Mouse (Mus musculus): ENCODE data around the gene Igsf8. TPM values are rescaled to one million over a fixed set of nuclear protein-coding genes. Genes with fewer than 3 reads are reported as not detected.

Gene Igsf8
- total and polyA plus RNA-seq, 2 experiments from 2014 or later, result 90.8 to 136 TPM

DNA sequence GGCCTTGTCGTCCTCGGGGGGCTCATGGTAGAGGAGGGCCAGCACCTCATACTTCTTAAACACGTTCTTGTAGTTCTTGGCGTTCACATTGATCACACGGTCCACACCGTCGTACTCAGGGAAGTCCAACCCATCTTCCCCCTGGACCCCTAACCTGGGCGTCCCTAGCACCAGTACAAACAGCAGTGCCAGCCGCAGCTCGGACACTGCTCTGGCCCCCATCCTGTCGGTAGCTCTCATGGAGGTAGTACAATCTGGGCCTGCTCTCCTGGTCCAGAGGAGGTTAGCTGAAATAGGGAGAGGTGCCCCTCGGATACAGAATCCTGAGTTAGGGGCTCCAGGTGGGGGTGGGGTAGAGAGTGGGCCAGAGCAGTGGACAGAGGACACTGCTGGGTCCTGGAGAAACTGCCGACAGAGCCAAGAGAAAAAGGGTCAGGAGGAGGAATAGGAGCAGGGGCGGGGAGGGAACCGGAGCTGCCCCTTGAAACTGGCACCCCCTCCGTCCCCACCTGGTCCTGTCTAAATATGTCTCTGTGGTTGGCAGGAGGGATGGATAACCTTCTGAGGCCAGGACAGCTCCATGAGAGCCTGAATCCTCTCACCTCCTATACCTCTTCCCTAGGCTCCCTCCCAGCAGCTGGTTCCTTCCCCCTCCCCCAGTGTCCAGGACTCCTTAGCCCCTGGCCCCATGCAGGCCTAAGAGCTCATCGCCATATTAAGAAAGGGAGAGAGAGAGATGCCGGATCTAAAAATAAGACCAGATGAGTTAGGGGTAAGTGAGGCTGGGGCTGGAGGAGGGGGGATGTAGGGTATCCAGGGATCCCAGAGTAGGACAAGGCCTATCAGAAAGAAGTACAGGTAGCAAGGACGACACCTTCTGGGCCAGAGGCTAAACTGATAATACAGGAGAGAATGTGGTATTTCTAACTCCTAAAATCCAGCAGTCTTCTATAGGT lies 41.7 kb upstream of the Igsf8 start, which contains the start of gene Casq1:
TSS of gene Casq1 (minus strand) at position 418 of the 956 bp plus-strand sequence.
- H3K36me3 ChIP-seq (ENCODE audit: insufficient read depth, low read length), result no peaks in the 10 kb centered on the region
- no peaks in the 10 kb centered on the region for H3K9me3 ChIP-seq (ENCODE audit: low read length)
- 80% methylated on average over 19 of the region's 19 CpGs for WGBS
- DNase-seq (ENCODE audit: low spot score), result no peak
- H3K9ac ChIP-seq (replicated peaks; ENCODE audit: low read length), result no peak within 1 kb of the TSS
- no peak within 1 kb of the TSS for H3K4me3 ChIP-seq (ENCODE audit: low read length)
- no peaks in the 10 kb centered on the region for H3K27me3 ChIP-seq (ENCODE audit: insufficient read depth, low read length)
- ATAC-seq, result no peak
- H3K4me1 ChIP-seq (ENCODE audit: insufficient read depth, low read length), result 0 out of 2 replicates have a peak, but pooled peaks cover 3% of the 10 kb centered on the region
- TF ChIP-seq CTCF (IDR thresholded peaks at IDR 0.05; ENCODE audit: low read depth), result no peak
- no peak within 1 kb of the TSS for H3K4me2 ChIP-seq (ENCODE audit: low read depth, low read length)
- H3K27ac ChIP-seq, result 0 out of 2 replicates have a peak within 1 kb of the TSS, but pooled peaks have one; percentile 56

GRCm38 (mm10) chr1:172220414-172220813 lies 41.0 kb upstream of the Igsf8 start:
- DNase-seq (ENCODE audit: low spot score), result peak; percentile 81
- no peak overlapping the region for H3K4me2 ChIP-seq (ENCODE audit: low read depth, low read length)
- 0 out of 2 replicates have a peak overlapping the region, but pooled peaks have one; percentile 56 for H3K27ac ChIP-seq
- ATAC-seq, result peak; percentile 65
- no peaks in the 10 kb centered on the region for H3K27me3 ChIP-seq (ENCODE audit: insufficient read depth, low read length)
- H3K4me1 ChIP-seq (ENCODE audit: insufficient read depth, low read length), result 0 out of 2 replicates have a peak, but pooled peaks cover 3% of the 10 kb centered on the region
- H3K9ac ChIP-seq (replicated peaks; ENCODE audit: low read length), result no peak overlapping the region
- H3K9me3 ChIP-seq (ENCODE audit: low read length), result no peaks in the 10 kb centered on the region
- no peaks in the 10 kb centered on the region for H3K36me3 ChIP-seq (ENCODE audit: insufficient read depth, low read length)
- no peak; the same call in 1 of the 2 replicates for TF ChIP-seq CTCF (IDR thresholded peaks at IDR 0.05; ENCODE audit: low read depth)
- 21% methylated on average over 10 of the region's 10 CpGs for WGBS
- no peak overlapping the region for H3K4me3 ChIP-seq (ENCODE audit: low read length)

DNA sequence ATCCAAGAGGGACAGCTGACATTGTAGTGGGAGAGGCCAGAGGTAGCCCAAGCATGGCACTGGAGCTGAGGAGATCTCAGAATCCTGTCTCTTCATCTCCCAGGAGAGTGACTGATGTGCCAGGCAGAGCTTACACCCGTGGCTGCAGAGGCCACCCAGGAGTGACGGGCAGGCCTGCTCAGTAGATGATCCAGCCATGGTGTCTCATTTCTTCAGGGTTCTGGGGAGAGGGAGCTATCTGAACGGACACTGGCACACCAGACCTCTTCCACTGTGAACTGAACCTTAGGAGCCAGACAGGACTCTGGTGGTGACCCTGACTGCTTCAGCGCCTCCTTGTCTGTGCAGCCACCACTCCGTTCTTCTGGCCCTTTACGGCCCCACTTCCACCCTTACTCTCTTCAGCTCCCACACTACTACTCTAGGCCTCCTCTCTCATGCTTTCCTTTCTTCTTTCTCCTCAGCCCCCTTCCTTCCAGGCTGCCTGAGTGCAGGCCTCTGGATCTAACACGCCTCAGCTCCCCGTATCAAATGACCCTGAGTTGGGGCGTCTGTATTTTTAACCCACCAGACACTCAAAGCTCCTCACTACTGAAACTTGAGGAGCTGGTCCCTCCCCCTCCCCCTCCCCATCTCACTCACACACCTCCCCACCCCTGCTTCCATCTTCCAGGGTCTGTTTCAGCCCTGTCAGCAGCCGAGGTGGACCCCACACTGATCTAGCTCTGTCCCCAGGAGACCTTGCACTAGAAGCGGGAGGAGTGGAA lies 40.0 kb upstream of the Igsf8 start:
- 0 out of 2 replicates have a peak, but pooled peaks cover 3% of the 10 kb centered on the region for H3K4me1 ChIP-seq (ENCODE audit: insufficient read depth, low read length)
- TF ChIP-seq CTCF (IDR thresholded peaks at IDR 0.05; ENCODE audit: low read depth), result no peak
- H3K4me2 ChIP-seq (ENCODE audit: low read depth, low read length), result no peak overlapping the region
- H3K27me3 ChIP-seq (ENCODE audit: insufficient read depth, low read length), result no peaks in the 10 kb centered on the region
- no peak overlapping the region for H3K9ac ChIP-seq (replicated peaks; ENCODE audit: low read length)
- DNase-seq (ENCODE audit: low spot score) (no peak), ATAC-seq (no peak)
- no peaks in the 10 kb centered on the region for H3K9me3 ChIP-seq (ENCODE audit: low read length)
- no peak overlapping the region for H3K27ac ChIP-seq
- no peaks in the 10 kb centered on the region for H3K36me3 ChIP-seq (ENCODE audit: insufficient read depth, low read length)
- H3K4me3 ChIP-seq (ENCODE audit: low read length), result no peak overlapping the region
- 45% methylated on average over 11 of the region's 11 CpGs for WGBS

GRCm38 (mm10) chr1:172228209-172228608 lies 33.2 kb upstream of the Igsf8 start:
- Histone ChIP-seq H3K4me3 (ENCODE audit: low read length) (no peak overlapping the region), H3K9me3 (ENCODE audit: low read length) (no peaks in the 10 kb centered on the region), H3K9ac (replicated peaks; ENCODE audit: low read length) (no peak overlapping the region), H3K4me1 (ENCODE audit: insufficient read depth, low read length) (no peaks in the 10 kb centered on the region), H3K4me2 (ENCODE audit: low read depth, low read length) (no peak overlapping the region), H3K36me3 (ENCODE audit: insufficient read depth, low read length) (no peaks in the 10 kb centered on the region), H3K27ac (no peak overlapping the region), H3K27me3 (ENCODE audit: insufficient read depth, low read length) (no peaks in the 10 kb centered on the region)
- DNase-seq (ENCODE audit: low spot score) (no peak), ATAC-seq (no peak)
- WGBS, result 53% methylated on average over 2 of the region's 2 CpGs
- no peak for TF ChIP-seq CTCF (IDR thresholded peaks at IDR 0.05; ENCODE audit: low read depth)

GRCm38 (mm10) chr1:172229215-172229614 lies 32.2 kb upstream of the Igsf8 start:
- H3K36me3 ChIP-seq (ENCODE audit: insufficient read depth, low read length), result no peaks in the 10 kb centered on the region
- ATAC-seq (no peak), DNase-seq (ENCODE audit: low spot score) (no peak)
- TF ChIP-seq CTCF (IDR thresholded peaks at IDR 0.05; ENCODE audit: low read depth), result no peak
- no peaks in the 10 kb centered on the region for H3K27me3 ChIP-seq (ENCODE audit: insufficient read depth, low read length)
- H3K9ac ChIP-seq (replicated peaks; ENCODE audit: low read length), result no peak overlapping the region
- no peak overlapping the region for H3K4me2 ChIP-seq (ENCODE audit: low read depth, low read length)
- no peak overlapping the region for H3K27ac ChIP-seq
- no peaks in the 10 kb centered on the region for H3K9me3 ChIP-seq (ENCODE audit: low read length)
- no peak overlapping the region for H3K4me3 ChIP-seq (ENCODE audit: low read length)
- WGBS, result 79% methylated on average over 1 of the region's 1 CpGs
- H3K4me1 ChIP-seq (ENCODE audit: insufficient read depth, low read length), result no peaks in the 10 kb centered on the region

DNA sequence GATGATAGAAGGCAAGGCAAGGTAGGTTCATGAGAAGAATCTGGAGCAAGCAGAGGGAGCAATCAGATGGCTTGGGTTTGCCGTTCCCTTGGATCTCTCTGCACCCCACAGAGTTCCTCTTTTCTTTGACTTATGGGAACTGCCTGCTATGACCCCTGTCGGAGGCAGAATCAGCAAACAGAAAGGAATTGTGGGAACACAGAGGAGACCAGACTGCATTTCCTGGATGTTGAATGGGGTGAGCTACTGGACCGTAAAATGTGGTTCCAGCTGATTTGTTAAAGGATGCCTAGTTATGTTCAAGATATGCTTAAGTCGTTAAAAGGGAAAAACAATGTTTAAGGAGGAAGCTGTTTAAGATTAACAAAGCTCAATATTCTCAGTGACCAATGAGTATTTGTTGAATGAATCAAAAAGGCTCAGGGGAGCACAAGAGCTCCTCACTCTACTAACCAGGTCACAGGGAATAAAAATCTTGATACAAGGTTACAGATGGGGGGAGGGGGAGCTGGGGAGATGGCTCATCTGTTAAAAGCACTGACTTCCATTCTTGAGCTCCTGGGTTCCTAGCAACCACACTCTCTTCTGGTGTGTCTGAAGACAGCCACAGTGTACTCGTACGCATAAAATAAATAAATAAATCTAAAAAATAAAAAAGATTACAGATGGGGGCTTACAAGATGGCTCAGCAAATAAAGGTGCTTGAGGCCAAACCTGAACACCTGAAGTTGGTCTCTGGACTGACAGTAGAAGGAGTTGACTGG lies 20.3 kb upstream of the Igsf8 start:
- Histone ChIP-seq H3K9me3 (ENCODE audit: low read length) (no peaks in the 10 kb centered on the region), H3K27ac (no peak overlapping the region), H3K4me1 (ENCODE audit: insufficient read depth, low read length) (peaks cover 4% of the 10 kb centered on the region), H3K4me3 (ENCODE audit: low read length) (no peak overlapping the region), H3K9ac (replicated peaks; ENCODE audit: low read length) (no peak overlapping the region), H3K27me3 (ENCODE audit: insufficient read depth, low read length) (no peaks in the 10 kb centered on the region), H3K36me3 (ENCODE audit: insufficient read depth, low read length) (no peaks in the 10 kb centered on the region), H3K4me2 (ENCODE audit: low read depth, low read length) (no peak overlapping the region)
- WGBS, result 14% methylated on average over 6 of the region's 6 CpGs
- no peak for DNase-seq (ENCODE audit: low spot score)
- TF ChIP-seq CTCF (IDR thresholded peaks at IDR 0.05; ENCODE audit: low read depth), result no peak
- no peak for ATAC-seq

Data from hindbrain, postnatal 0 days (tissue).